Comparison of ENCODE assay signal across 9 mouse cellular contexts in the genomic region with DNA sequence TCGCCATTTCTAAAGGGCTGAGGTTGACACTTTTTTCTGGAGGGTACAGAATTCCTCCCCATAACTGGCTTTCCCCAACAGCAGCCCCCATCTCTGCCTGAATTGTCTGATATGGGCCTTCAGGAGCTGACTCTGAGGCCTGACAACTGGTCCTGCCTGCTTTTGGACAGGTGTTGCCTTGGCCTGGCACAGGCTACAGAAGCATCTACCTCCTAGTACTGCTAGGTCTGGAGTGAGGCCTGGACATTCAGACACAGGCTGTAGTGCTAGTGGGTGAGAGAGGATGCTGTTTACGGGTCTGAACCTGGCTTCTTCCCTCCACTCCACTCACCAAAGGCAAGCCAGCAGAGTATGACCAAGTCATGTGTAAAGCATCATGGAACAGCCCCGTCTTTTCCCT. TPM values are rescaled to one million over a fixed set of nuclear protein-coding genes. Genes with fewer than 3 reads are reported as not detected.
DNase-seq lines count a peak whose midpoint lies in the region; ATAC-seq and TF ChIP-seq lines count a peak whose summit lies in the region.
"Had no signal": no experiment of that assay in that cellular context is flagged by ENCODE, and none has a peak within 500 bp of the region (broad histone marks: within the 10 kb centered on the region; RNA-seq: fewer than 3 reads in every experiment).

No protein-coding gene starts in this region.

- intact Hi-C loops in heart, postnatal 25 days (cut with DNase I): loop anchor here (2.0 kb wide), 1 partner anchor 52 kb away; no protein-coding TSS in a partner anchor

- H3K9me3 ChIP-seq in heart, embryonic 11.5 days (replicated peaks; ENCODE audit: control insufficient read depth, low read length): no peaks in the 10 kb centered on the region
- no peaks in the 10 kb centered on the region for H3K9me3 ChIP-seq in embryonic facial prominence, embryonic 12.5 days
- H3K9me3 ChIP-seq in kidney, embryonic 14.5 days (ENCODE audit: control insufficient read depth, low read length): no peaks in the 10 kb centered on the region
- H3K9me3 ChIP-seq in midbrain, postnatal 0 days (ENCODE audit: low read length): no peaks in the 10 kb centered on the region
- H3K9me3 ChIP-seq: G1E had no signal

- peak overlapping the region; percentile 84 for H3K27ac ChIP-seq in heart, embryonic 11.5 days (ENCODE audit: low read depth, low read length)
- peak overlapping the region; percentile 88 for H3K27ac ChIP-seq in embryonic facial prominence, embryonic 12.5 days
- H3K27ac ChIP-seq in kidney, embryonic 14.5 days (ENCODE audit: low read depth, low read length): peak overlapping the region; percentile 78
- H3K27ac ChIP-seq in midbrain, postnatal 0 days (ENCODE audit: low read depth, low read length): peak overlapping the region; percentile 59; the same call in 1 of the 2 replicates

- ATAC-seq in heart, embryonic 11.5 days (replicated peaks; ENCODE audit: insufficient number of reproducible peaks, low FRiP score, low TSS enrichment): no peak
- no peak for ATAC-seq in embryonic facial prominence, embryonic 12.5 days (ENCODE audit: insufficient number of reproducible peaks, insufficient read depth, low FRiP score, low TSS enrichment)
- no peak for ATAC-seq in kidney, embryonic 14.5 days (ENCODE audit: low FRiP score, low TSS enrichment)
- no peak for ATAC-seq in midbrain, postnatal 0 days (ENCODE audit: low FRiP score)

- H3K4me3 ChIP-seq in heart, embryonic 11.5 days (ENCODE audit: low read depth, low read length): no peak overlapping the region
- no peak overlapping the region for H3K4me3 ChIP-seq in embryonic facial prominence, embryonic 12.5 days
- H3K4me3 ChIP-seq in kidney, embryonic 14.5 days (ENCODE audit: low read length): no peak overlapping the region
- H3K4me3 ChIP-seq in midbrain, postnatal 0 days (ENCODE audit: low read depth, low read length): no peak overlapping the region

- DNase-seq in heart, postnatal 25 days (ENCODE audit: low spot score): no peak
- no peak for DNase-seq in midbrain, postnatal 0 days (ENCODE audit: low spot score)
- DNase-seq in c-Kit-positive CD71-positive TER-119-positive erythroid progenitor cells, embryonic 14.5 days (ENCODE audit: low spot score): no peak
- DNase-seq in adrenal gland, adult 8-10 months: no peak
- DNase-seq in urinary bladder, postnatal 36 days (ENCODE audit: low spot score in 2 of 2): no peak

- H3K9ac ChIP-seq in heart, embryonic 11.5 days (ENCODE audit: low read depth, low read length): no peak overlapping the region
- 0 out of 2 replicates have a peak overlapping the region, but pooled peaks have one; percentile 16 for H3K9ac ChIP-seq in embryonic facial prominence, embryonic 12.5 days
- H3K9ac ChIP-seq in kidney, embryonic 14.5 days (ENCODE audit: low read depth, low read length): no peak overlapping the region
- 0 out of 2 replicates have a peak overlapping the region, but pooled peaks have one; percentile 42 for H3K9ac ChIP-seq in midbrain, postnatal 0 days (replicated peaks; ENCODE audit: low read length, poor library complexity, severe bottlenecking)

- TF ChIP-seq CTCF in midbrain, postnatal 0 days (IDR thresholded peaks at IDR 0.05): no peak

- no peaks in the 10 kb centered on the region for H3K27me3 ChIP-seq in heart, embryonic 11.5 days (ENCODE audit: control insufficient read depth, insufficient read depth, low read length)
- H3K27me3 ChIP-seq in embryonic facial prominence, embryonic 12.5 days: no peaks in the 10 kb centered on the region
- H3K27me3 ChIP-seq in kidney, embryonic 14.5 days (ENCODE audit: control insufficient read depth, insufficient read depth, low read length): no peaks in the 10 kb centered on the region
- H3K27me3 ChIP-seq in midbrain, postnatal 0 days (ENCODE audit: insufficient read depth, low read length): no peaks in the 10 kb centered on the region

- peak overlapping the region; percentile 54 for H3K4me2 ChIP-seq in heart, embryonic 11.5 days
- peak overlapping the region; percentile 37; the same call in 1 of the 2 replicates for H3K4me2 ChIP-seq in embryonic facial prominence, embryonic 12.5 days (replicated peaks)
- no peak overlapping the region; the same call in 1 of the 2 replicates for H3K4me2 ChIP-seq in kidney, embryonic 14.5 days (replicated peaks; ENCODE audit: low read depth, low read length)
- no peak overlapping the region for H3K4me2 ChIP-seq in midbrain, postnatal 0 days (ENCODE audit: low read depth, low read length, poor library complexity, severe bottlenecking)

- peaks cover 79% of the 10 kb centered on the region for H3K4me1 ChIP-seq in heart, embryonic 11.5 days (ENCODE audit: control insufficient read depth, insufficient read depth, low read length)
- H3K4me1 ChIP-seq in embryonic facial prominence, embryonic 12.5 days: peaks cover 59% of the 10 kb centered on the region
- peaks cover 47% of the 10 kb centered on the region for H3K4me1 ChIP-seq in kidney, embryonic 14.5 days (ENCODE audit: control insufficient read depth, insufficient read depth, low read length)
- peaks cover 15% of the 10 kb centered on the region; the same call in 1 of the 2 replicates for H3K4me1 ChIP-seq in midbrain, postnatal 0 days (ENCODE audit: insufficient read depth, low read length)

- WGBS in heart, embryonic 11.5 days (ENCODE audit: insufficient replicate concordance): 45% methylated on average over 3 of the region's 3 CpGs
- WGBS in embryonic facial prominence, embryonic 12.5 days: 53% methylated on average over 3 of the region's 3 CpGs
- WGBS in kidney, embryonic 14.5 days: 56% methylated on average over 3 of the region's 3 CpGs
- 67% methylated on average over 3 of the region's 3 CpGs for WGBS in midbrain, postnatal 0 days

- peaks cover 69% of the 10 kb centered on the region for H3K36me3 ChIP-seq in heart, embryonic 11.5 days (ENCODE audit: control insufficient read depth, insufficient read depth, low read length)
- H3K36me3 ChIP-seq in embryonic facial prominence, embryonic 12.5 days: peaks cover 98% of the 10 kb centered on the region
- peaks cover 94% of the 10 kb centered on the region for H3K36me3 ChIP-seq in kidney, embryonic 14.5 days (ENCODE audit: control insufficient read depth, insufficient read depth, low read length)
- H3K36me3 ChIP-seq in midbrain, postnatal 0 days (ENCODE audit: insufficient read depth, low read length): peaks cover 77% of the 10 kb centered on the region
- H3K36me3 ChIP-seq: G1E had no signal

RNA-seq across cellular contexts. Expression of a gene that starts 10.3 kb away (rescaled TPM):
- polyA plus RNA-seq in heart, embryonic 11.5 days (2014; fragmentation: Nextera tagmentation; extraction: Ambion mirVana): 28.7 and 33.7 TPM in 2 replicates
- total RNA-seq in heart, postnatal 25 days (2021): 10 to 100 TPM; 56.4 to 59.5 TPM
- 79.5 and 80.6 TPM in 2 replicates for polyA plus RNA-seq in embryonic facial prominence, embryonic 12.5 days (2016; fragmentation: Nextera tagmentation; extraction: Ambion mirVana)
- 20.8 and 30.1 TPM in 2 replicates for polyA plus RNA-seq in kidney, embryonic 14.5 days (2014; fragmentation: Nextera tagmentation; extraction: Ambion mirVana)
- 125 and 129 TPM in 2 replicates for total RNA-seq in midbrain, postnatal 0 days (2014; rRNA removed)
- polyA plus RNA-seq in midbrain, postnatal 0 days (2015; fragmentation: Nextera tagmentation; extraction: Ambion mirVana): 31.5 and 32.5 TPM in 2 replicates
- 100 to 1,000 TPM in 2 of 4 experiments, 10 to 100 TPM in 2; 77.4 to 388 (median 110) TPM for total RNA-seq in adrenal gland, adult 8-10 months (2022)
- polyA plus RNA-seq: G1E had no signal

Comparison
In these comparisons a context has a peak if more than half of its experiments do, and no peak if none do; other contexts are left out.
1. H3K4me2 ChIP-seq: peak in heart, embryonic 11.5 days (single experiment) and embryonic facial prominence, embryonic 12.5 days (single experiment); none in kidney, embryonic 14.5 days (single experiment) and midbrain, postnatal 0 days (single experiment).
2. H3K9ac ChIP-seq: peak in embryonic facial prominence, embryonic 12.5 days (single experiment) and midbrain, postnatal 0 days (single experiment); none in heart, embryonic 11.5 days (single experiment) and kidney, embryonic 14.5 days (single experiment).
3. Peak in every context shown above with its lines, with median percentiles within 50 percentile points of each other: H3K27ac ChIP-seq.